Mouse (Mus musculus): ENCODE data around the gene Anks1. TPM values are rescaled to one million over a fixed set of nuclear protein-coding genes. Genes with fewer than 3 reads are reported as not detected.

Gene Anks1
- polyA plus RNA-seq, 1 experiment from 2014 or later, result 55.8 TPM

DNA sequence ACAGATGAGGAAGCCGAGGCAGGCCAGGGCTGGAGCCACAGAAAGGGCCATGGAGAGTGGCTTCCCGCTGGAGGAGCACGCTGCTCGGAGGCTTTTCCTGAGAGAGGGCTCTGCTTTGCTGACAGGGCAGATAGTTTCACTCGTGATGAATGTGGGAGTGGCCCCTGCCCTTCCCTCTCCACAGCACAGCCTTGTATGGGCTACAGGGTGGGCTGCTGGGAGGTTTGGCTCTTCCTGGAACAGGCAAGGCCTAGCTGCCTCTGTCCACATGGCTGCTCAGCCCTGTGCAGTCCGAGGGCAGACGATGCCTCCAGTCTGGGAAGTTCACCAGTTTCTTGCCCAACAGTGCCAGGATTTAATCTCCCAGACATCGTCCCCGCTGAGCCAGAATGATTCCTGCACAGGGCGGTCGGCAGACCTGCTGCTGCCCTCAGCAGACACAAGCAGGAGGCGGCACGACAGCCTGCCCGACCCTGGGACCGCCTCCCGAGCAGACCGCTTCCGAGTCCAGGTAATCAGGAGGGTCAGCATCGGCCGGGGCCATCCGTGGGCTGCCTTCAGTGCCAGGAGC is 143.3 kb downstream of the Anks1 start:
- Histone ChIP-seq H3K9ac (replicated peaks; ENCODE audit: low read depth, low read length) (no peak overlapping the region), H3K9me3 (ENCODE audit: control insufficient read depth, low read length) (no peaks in the 10 kb centered on the region), H3K4me1 (ENCODE audit: control insufficient read depth, insufficient read depth, low read length) (0 out of 2 replicates have a peak, but pooled peaks cover 2% of the 10 kb centered on the region), H3K4me3 (ENCODE audit: low read depth, low read length) (no peak overlapping the region), H3K27me3 (ENCODE audit: control insufficient read depth, insufficient read depth, low read length) (no peaks in the 10 kb centered on the region), H3K36me3 (ENCODE audit: control insufficient read depth, insufficient read depth, low read length) (peaks cover 6% of the 10 kb centered on the region; the same call in 1 of the 2 replicates), H3K27ac (ENCODE audit: low read depth, low read length) (no peak overlapping the region), H3K4me2 (ENCODE audit: low read depth, low read length) (no peak overlapping the region)
- no peak for ATAC-seq (ENCODE audit: low read depth)
- WGBS, result 81% methylated on average over 21 of the region's 21 CpGs

- Histone ChIP-seq H3K4me1 (ENCODE audit: control insufficient read depth, insufficient read depth, low read length) (no peaks in the 10 kb centered on the region), H3K9me3 (ENCODE audit: control insufficient read depth, low read length) (no peaks in the 10 kb centered on the region), H3K27me3 (ENCODE audit: control insufficient read depth, insufficient read depth, low read length) (no peaks in the 10 kb centered on the region), H3K4me2 (ENCODE audit: low read depth, low read length) (no peak overlapping the region), H3K36me3 (ENCODE audit: control insufficient read depth, insufficient read depth, low read length) (peaks cover 23% of the 10 kb centered on the region; the same call in 1 of the 2 replicates), H3K27ac (ENCODE audit: low read depth, low read length) (no peak overlapping the region), H3K4me3 (ENCODE audit: low read depth, low read length) (no peak overlapping the region), H3K9ac (replicated peaks; ENCODE audit: low read depth, low read length) (no peak overlapping the region)
- 94% methylated on average over 13 of the region's 13 CpGs for WGBS
- no peak for ATAC-seq (ENCODE audit: low read depth)
Measured at GRCm38 (mm10) chr17:28058346-28058745, 149.2 kb downstream of the Anks1 start.

DNA sequence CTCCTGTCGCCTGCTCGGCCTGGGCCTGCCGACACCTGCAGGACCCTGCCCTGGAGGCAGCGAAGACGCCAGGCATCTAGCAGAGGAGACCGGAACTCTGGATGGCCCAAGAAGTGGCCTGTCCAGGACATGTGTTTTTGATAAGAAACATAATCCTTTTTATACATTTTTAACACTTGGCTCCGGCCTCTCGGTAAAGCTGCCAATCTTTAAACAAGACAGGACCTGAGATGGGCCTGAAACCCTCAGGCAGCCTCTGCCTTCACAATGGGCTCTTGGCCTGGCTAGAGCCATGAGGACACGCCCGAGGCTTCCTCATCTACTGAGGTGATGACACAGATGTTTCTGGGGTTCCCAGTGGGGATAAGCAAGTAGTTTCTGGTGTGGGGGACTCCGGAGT is 151.6 kb downstream of the Anks1 start:
- Histone ChIP-seq H3K27me3 (ENCODE audit: control insufficient read depth, insufficient read depth, low read length) (no peaks in the 10 kb centered on the region), H3K36me3 (ENCODE audit: control insufficient read depth, insufficient read depth, low read length) (peaks cover 17% of the 10 kb centered on the region; the same call in 1 of the 2 replicates), H3K27ac (ENCODE audit: low read depth, low read length) (no peak overlapping the region), H3K9ac (replicated peaks; ENCODE audit: low read depth, low read length) (no peak overlapping the region), H3K4me2 (ENCODE audit: low read depth, low read length) (no peak overlapping the region), H3K9me3 (ENCODE audit: control insufficient read depth, low read length) (no peaks in the 10 kb centered on the region), H3K4me1 (ENCODE audit: control insufficient read depth, insufficient read depth, low read length) (no peaks in the 10 kb centered on the region), H3K4me3 (ENCODE audit: low read depth, low read length) (no peak overlapping the region)
- no peak for ATAC-seq (ENCODE audit: low read depth)
- 93% methylated on average over 11 of the region's 11 CpGs for WGBS

DNA sequence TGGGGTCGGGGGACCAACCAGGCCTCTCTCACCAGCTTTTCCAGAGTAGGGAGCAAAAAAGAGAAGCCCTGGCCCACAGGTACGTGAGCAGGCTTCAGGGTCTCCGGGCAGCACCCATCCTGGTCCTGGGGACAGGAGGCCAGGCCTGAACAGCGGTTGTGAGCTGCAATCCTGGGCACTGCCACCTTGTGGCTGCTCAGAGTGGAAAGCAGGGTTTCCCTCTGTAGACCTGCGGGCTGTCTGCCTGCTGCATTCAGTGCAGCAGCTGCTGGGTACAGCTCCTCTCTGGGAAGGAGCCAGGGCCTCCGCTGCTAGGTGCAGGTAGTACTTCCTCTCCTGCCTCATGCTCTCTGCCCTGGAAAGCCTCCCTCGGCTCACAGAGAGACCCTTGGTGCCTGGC is 152.4 kb downstream of the Anks1 start:
- Histone ChIP-seq H3K4me2 (ENCODE audit: low read depth, low read length) (no peak overlapping the region), H3K4me1 (ENCODE audit: control insufficient read depth, insufficient read depth, low read length) (no peaks in the 10 kb centered on the region), H3K9me3 (ENCODE audit: control insufficient read depth, low read length) (no peaks in the 10 kb centered on the region), H3K36me3 (ENCODE audit: control insufficient read depth, insufficient read depth, low read length) (peaks cover 17% of the 10 kb centered on the region; the same call in 1 of the 2 replicates), H3K4me3 (ENCODE audit: low read depth, low read length) (no peak overlapping the region), H3K27ac (ENCODE audit: low read depth, low read length) (no peak overlapping the region), H3K27me3 (ENCODE audit: control insufficient read depth, insufficient read depth, low read length) (no peaks in the 10 kb centered on the region), H3K9ac (replicated peaks; ENCODE audit: low read depth, low read length) (no peak overlapping the region)
- WGBS, result 60% methylated on average over 7 of the region's 7 CpGs
- no peak for ATAC-seq (ENCODE audit: low read depth)

DNA sequence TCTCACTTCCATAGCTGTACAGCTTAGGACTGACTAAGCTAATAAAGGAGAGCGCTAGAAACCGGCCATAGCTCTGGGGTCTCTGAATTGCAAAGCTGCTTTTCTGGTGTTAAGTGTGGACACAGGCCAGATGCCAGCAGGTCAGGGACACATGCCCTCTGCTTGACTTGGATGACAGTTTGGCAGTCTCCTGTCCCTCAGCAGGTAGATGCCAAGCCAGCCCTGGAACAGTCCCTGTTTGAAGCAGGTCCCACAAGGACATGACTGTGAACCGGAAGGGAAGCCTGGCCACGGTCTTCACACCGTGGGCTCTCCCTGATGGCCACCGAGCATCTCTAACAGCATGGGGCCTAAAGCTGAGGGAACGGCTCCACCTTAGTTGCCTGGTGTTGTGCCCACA is 153.6 kb downstream of the Anks1 start:
- Histone ChIP-seq H3K27me3 (ENCODE audit: control insufficient read depth, insufficient read depth, low read length) (no peaks in the 10 kb centered on the region), H3K9me3 (ENCODE audit: control insufficient read depth, low read length) (no peaks in the 10 kb centered on the region), H3K4me1 (ENCODE audit: control insufficient read depth, insufficient read depth, low read length) (no peaks in the 10 kb centered on the region), H3K9ac (replicated peaks; ENCODE audit: low read depth, low read length) (no peak overlapping the region), H3K4me3 (ENCODE audit: low read depth, low read length) (no peak overlapping the region), H3K27ac (ENCODE audit: low read depth, low read length) (0 out of 2 replicates have a peak overlapping the region, but pooled peaks have one; percentile 34), H3K36me3 (ENCODE audit: control insufficient read depth, insufficient read depth, low read length) (peaks cover 17% of the 10 kb centered on the region; the same call in 1 of the 2 replicates), H3K4me2 (ENCODE audit: low read depth, low read length) (no peak overlapping the region)
- 90% methylated on average over 7 of the region's 7 CpGs for WGBS
- no peak for ATAC-seq (ENCODE audit: low read depth)

DNA sequence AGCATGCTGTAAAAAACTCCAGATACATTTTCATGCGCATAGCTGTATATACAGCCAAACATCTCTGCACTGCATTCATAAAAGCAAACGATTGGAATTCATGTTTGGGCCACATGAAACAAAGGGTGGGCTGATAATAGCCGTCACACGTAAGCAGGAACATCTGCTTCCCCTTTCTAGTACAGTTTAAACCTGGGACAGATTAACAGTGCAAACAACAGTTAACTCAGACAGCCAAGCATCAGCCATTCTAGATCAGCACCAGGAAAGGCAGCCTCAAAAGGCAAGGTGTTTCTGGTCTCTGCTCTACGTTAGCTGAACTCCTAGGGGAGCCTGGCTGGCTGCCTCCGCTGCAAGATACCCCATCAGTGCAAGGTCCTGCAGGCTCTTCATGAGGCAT is 154.1 kb downstream of the Anks1 start:
- no peak overlapping the region for H3K4me2 ChIP-seq (ENCODE audit: low read depth, low read length)
- peaks cover 17% of the 10 kb centered on the region; the same call in 1 of the 2 replicates for H3K36me3 ChIP-seq (ENCODE audit: control insufficient read depth, insufficient read depth, low read length)
- H3K4me1 ChIP-seq (ENCODE audit: control insufficient read depth, insufficient read depth, low read length), result no peaks in the 10 kb centered on the region
- no peak for ATAC-seq (ENCODE audit: low read depth)
- no peaks in the 10 kb centered on the region for H3K9me3 ChIP-seq (ENCODE audit: control insufficient read depth, low read length)
- no peak overlapping the region for H3K4me3 ChIP-seq (ENCODE audit: low read depth, low read length)
- no peaks in the 10 kb centered on the region for H3K27me3 ChIP-seq (ENCODE audit: control insufficient read depth, insufficient read depth, low read length)
- 77% methylated on average over 6 of the region's 6 CpGs for WGBS
- no peak overlapping the region for H3K9ac ChIP-seq (replicated peaks; ENCODE audit: low read depth, low read length)
- no peak overlapping the region for H3K27ac ChIP-seq (ENCODE audit: low read depth, low read length)

- H3K4me3 ChIP-seq (ENCODE audit: low read depth, low read length), result no peak overlapping the region
- no peak overlapping the region for H3K27ac ChIP-seq (ENCODE audit: low read depth, low read length)
- no peak overlapping the region for H3K4me2 ChIP-seq (ENCODE audit: low read depth, low read length)
- no peaks in the 10 kb centered on the region for H3K9me3 ChIP-seq (ENCODE audit: control insufficient read depth, low read length)
- no peaks in the 10 kb centered on the region for H3K27me3 ChIP-seq (ENCODE audit: control insufficient read depth, insufficient read depth, low read length)
- no peaks in the 10 kb centered on the region for H3K36me3 ChIP-seq (ENCODE audit: control insufficient read depth, insufficient read depth, low read length)
- 83% methylated on average over 4 of the region's 4 CpGs for whole genome bisulfite sequencing
- H3K4me1 ChIP-seq (ENCODE audit: control insufficient read depth, insufficient read depth, low read length), result no peaks in the 10 kb centered on the region
- ATAC-seq (ENCODE audit: low read depth), result no peak
- no peak overlapping the region for H3K9ac ChIP-seq (replicated peaks; ENCODE audit: low read depth, low read length)
Measured at GRCm38 (mm10) chr17:28067303-28067702, 158.2 kb downstream of the Anks1 start.

DNA sequence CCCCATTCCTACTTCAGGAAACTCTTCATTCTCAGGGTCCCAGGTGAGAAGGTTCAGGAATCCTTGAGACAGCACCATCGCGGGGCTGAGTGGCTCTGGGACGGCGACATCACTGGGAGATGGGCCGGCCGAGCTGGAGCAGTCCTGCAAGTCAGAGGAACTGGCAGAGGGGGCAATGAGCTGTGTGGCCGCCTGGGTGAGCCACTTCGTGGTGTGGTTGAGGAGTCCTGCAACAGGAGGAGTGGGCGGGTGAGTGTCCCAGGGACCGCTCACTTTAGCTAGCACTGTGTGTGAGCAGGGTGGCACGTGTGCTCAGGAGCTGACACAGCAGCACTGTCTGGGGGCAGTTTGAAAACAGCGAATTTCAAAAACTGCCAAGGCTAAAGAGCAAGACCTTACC is 160.3 kb downstream of the Anks1 start:
- Histone ChIP-seq H3K4me1 (ENCODE audit: control insufficient read depth, insufficient read depth, low read length) (no peaks in the 10 kb centered on the region), H3K4me3 (ENCODE audit: low read depth, low read length) (no peak overlapping the region), H3K27ac (ENCODE audit: low read depth, low read length) (no peak overlapping the region), H3K9ac (replicated peaks; ENCODE audit: low read depth, low read length) (no peak overlapping the region), H3K9me3 (ENCODE audit: control insufficient read depth, low read length) (no peaks in the 10 kb centered on the region), H3K4me2 (ENCODE audit: low read depth, low read length) (no peak overlapping the region), H3K27me3 (ENCODE audit: control insufficient read depth, insufficient read depth, low read length) (no peaks in the 10 kb centered on the region), H3K36me3 (ENCODE audit: control insufficient read depth, insufficient read depth, low read length) (no peaks in the 10 kb centered on the region)
- WGBS, result 38% methylated on average over 12 of the region's 12 CpGs
- no peak for ATAC-seq (ENCODE audit: low read depth)

GRCm38 (mm10) chr17:28070256-28070655 is 161.2 kb downstream of the Anks1 start:
- Histone ChIP-seq H3K36me3 (ENCODE audit: control insufficient read depth, insufficient read depth, low read length) (no peaks in the 10 kb centered on the region), H3K9me3 (ENCODE audit: control insufficient read depth, low read length) (no peaks in the 10 kb centered on the region), H3K4me3 (ENCODE audit: low read depth, low read length) (no peak overlapping the region), H3K9ac (replicated peaks; ENCODE audit: low read depth, low read length) (no peak overlapping the region), H3K4me1 (ENCODE audit: control insufficient read depth, insufficient read depth, low read length) (no peaks in the 10 kb centered on the region), H3K4me2 (ENCODE audit: low read depth, low read length) (no peak overlapping the region), H3K27ac (ENCODE audit: low read depth, low read length) (no peak overlapping the region), H3K27me3 (ENCODE audit: control insufficient read depth, insufficient read depth, low read length) (no peaks in the 10 kb centered on the region)
- no peak for ATAC-seq (ENCODE audit: low read depth)
- 81% methylated on average over 13 of the region's 13 CpGs for WGBS
